In the genomic region with DNA sequence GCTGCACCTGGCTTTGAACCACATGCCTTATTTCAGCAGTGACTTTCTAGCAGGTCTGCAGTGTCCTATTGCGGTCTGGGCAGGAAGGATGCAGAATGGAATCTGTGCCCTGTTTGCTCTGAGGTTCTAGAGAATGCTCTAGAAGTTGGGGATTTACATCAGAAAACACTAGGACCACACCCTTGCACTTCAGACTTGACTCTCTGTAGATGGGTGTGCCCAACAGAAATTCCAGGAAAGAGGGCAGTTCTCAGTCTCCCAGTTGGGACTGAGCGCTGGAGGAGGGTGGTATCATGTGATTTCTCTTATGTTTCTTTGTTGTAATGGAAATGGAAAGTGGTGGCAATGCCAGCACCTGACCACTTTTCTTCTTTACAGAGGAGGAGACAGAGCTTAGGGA, we compare ENCODE assay signal across 22 mouse cellular contexts. TPM values are rescaled to one million over a fixed set of nuclear protein-coding genes. Genes with fewer than 3 reads are reported as not detected.
DNase-seq lines count a peak whose midpoint lies in the region; ATAC-seq and TF ChIP-seq lines count a peak whose summit lies in the region.
"Had no signal": no experiment of that assay in that cellular context is flagged by ENCODE, and none has a peak within 500 bp of the region (broad histone marks: within the 10 kb centered on the region; RNA-seq: fewer than 3 reads in every experiment).

No protein-coding gene starts in this region.

- no peak for TF ChIP-seq CTCF in small intestine, adult 2 months (IDR thresholded peaks at IDR 0.05; ENCODE audit: extremely low read depth, insufficient read length, insufficient replicate concordance, low read depth, low read length)

- H3K4me3 ChIP-seq in heart, embryonic 10.5 days: no peak overlapping the region
- H3K4me3 ChIP-seq in ES-E14 (ENCODE audit: insufficient read depth in 1 of 2, low read depth in 1 of 2, low read length in 2 of 2, poor library complexity in 1 of 2, severe bottlenecking in 1 of 2): no peak overlapping the region
- no peak overlapping the region for H3K4me3 ChIP-seq in intestine, embryonic 16.5 days (ENCODE audit: low read length)
- no peak overlapping the region for H3K4me3 ChIP-seq in small intestine, adult 2 months (ENCODE audit: low read depth, low read length)
- H3K4me3 ChIP-seq: heart, adult 2 months; hindbrain, embryonic 13.5 days; kidney, embryonic 15.5 days; midbrain, embryonic 12.5 days; neural tube, embryonic 12.5 days had no signal

- ATAC-seq in intestine, embryonic 16.5 days: peak; percentile 56
- ATAC-seq: CD4-positive, CD25-positive, alpha-beta regulatory T cell, adult 4 months; forebrain, embryonic 14.5 days; inflammation-experienced regulatory T-cells, adult 6 months had no signal

- H3K4me2 ChIP-seq in intestine, embryonic 16.5 days (ENCODE audit: low read depth, low read length): no peak overlapping the region
- H3K4me2 ChIP-seq: hindbrain, embryonic 13.5 days; kidney, embryonic 15.5 days; midbrain, embryonic 12.5 days; neural tube, embryonic 12.5 days had no signal

- no peaks in the 10 kb centered on the region for H3K36me3 ChIP-seq in heart, embryonic 10.5 days
- H3K36me3 ChIP-seq in ES-E14 (ENCODE audit: control insufficient read depth, insufficient read depth, low read length, poor library complexity, severe bottlenecking): no peaks in the 10 kb centered on the region
- no peaks in the 10 kb centered on the region for H3K36me3 ChIP-seq in intestine, embryonic 16.5 days (ENCODE audit: control insufficient read depth, insufficient read depth, low read length)
- H3K36me3 ChIP-seq in small intestine, adult 2 months (ENCODE audit: control insufficient read depth, insufficient read depth, low read length): no peaks in the 10 kb centered on the region
- H3K36me3 ChIP-seq: hindbrain, embryonic 13.5 days; kidney, embryonic 15.5 days; midbrain, embryonic 12.5 days; neural tube, embryonic 12.5 days had no signal

- in situ Hi-C loops in ES-E14 (cut with MboI; ENCODE audit: low sequenced_read_pairs in 2 of 2, unreplicated experiment in 2 of 2): no loop called here

- no peak overlapping the region for H3K9ac ChIP-seq in ES-E14 (ENCODE audit: insufficient read depth, low read depth, low read length, poor library complexity, severe bottlenecking)
- no peak overlapping the region for H3K9ac ChIP-seq in intestine, embryonic 16.5 days (ENCODE audit: low read depth, low read length)
- H3K9ac ChIP-seq: hindbrain, embryonic 13.5 days; kidney, embryonic 15.5 days; midbrain, embryonic 12.5 days; neural tube, embryonic 12.5 days had no signal

- no peaks in the 10 kb centered on the region for H3K27me3 ChIP-seq in heart, embryonic 10.5 days (ENCODE audit: insufficient read depth, poor library complexity, severe bottlenecking)
- no peaks in the 10 kb centered on the region for H3K27me3 ChIP-seq in intestine, embryonic 16.5 days (replicated peaks; ENCODE audit: control insufficient read depth, insufficient read depth, low read length)
- no peaks in the 10 kb centered on the region for H3K27me3 ChIP-seq in small intestine, adult 2 months (ENCODE audit: control insufficient read depth, insufficient read depth, low read length)
- H3K27me3 ChIP-seq: kidney, embryonic 15.5 days had no signal

- WGBS in heart, embryonic 10.5 days: 84% methylated on average over 2 of the region's 2 CpGs
- WGBS in intestine, embryonic 16.5 days: 80% methylated on average over 2 of the region's 2 CpGs
- WGBS in small intestine, adult 2 months: 40% methylated on average over 2 of the region's 2 CpGs

- H3K27ac ChIP-seq in heart, embryonic 10.5 days: 0 out of 2 replicates have a peak overlapping the region, but pooled peaks have one; percentile 49
- H3K27ac ChIP-seq in ES-E14 (ENCODE audit: insufficient read depth, low read depth, low read length, poor library complexity, severe bottlenecking): peak overlapping the region; percentile 100
- peak overlapping the region; percentile 55 for H3K27ac ChIP-seq in intestine, embryonic 16.5 days (ENCODE audit: low read length)
- peak overlapping the region; percentile 56 for H3K27ac ChIP-seq in small intestine, adult 2 months (ENCODE audit: insufficient read depth, low read depth, low read length)
- H3K27ac ChIP-seq: heart, adult 2 months; hindbrain, embryonic 13.5 days; kidney, embryonic 15.5 days; midbrain, embryonic 12.5 days; neural tube, embryonic 12.5 days had no signal

- no peak for TF ChIP-seq POLR2A in small intestine, adult 2 months (IDR thresholded peaks at IDR 0.05; ENCODE audit: low read depth, low read length)

- peaks cover 50% of the 10 kb centered on the region for H3K4me1 ChIP-seq in heart, embryonic 10.5 days
- peaks cover 15 to 19% of the 10 kb centered on the region in 2 experiments for H3K4me1 ChIP-seq in ES-E14 (ENCODE audit: control insufficient read depth in 2 of 2, insufficient read depth in 2 of 2, low read length in 2 of 2, poor library complexity in 1 of 2)
- peaks cover 34% of the 10 kb centered on the region for H3K4me1 ChIP-seq in intestine, embryonic 16.5 days (ENCODE audit: control insufficient read depth, insufficient read depth, low read length)
- peaks cover 22% of the 10 kb centered on the region for H3K4me1 ChIP-seq in small intestine, adult 2 months (ENCODE audit: control insufficient read depth, insufficient read depth, insufficient read length, low read length)

- H3K9me3 ChIP-seq in heart, embryonic 10.5 days: no peaks in the 10 kb centered on the region
- H3K9me3 ChIP-seq in ES-E14 (ENCODE audit: control insufficient read depth, insufficient read depth, low read depth, low read length): no peaks in the 10 kb centered on the region
- no peaks in the 10 kb centered on the region for H3K9me3 ChIP-seq in intestine, embryonic 16.5 days (ENCODE audit: control insufficient read depth, low read length)
- H3K9me3 ChIP-seq: hindbrain, embryonic 13.5 days; kidney, embryonic 15.5 days; midbrain, embryonic 12.5 days; neural tube, embryonic 12.5 days had no signal

- DNase-seq in heart, embryonic 10.5 days (ENCODE audit: low spot score): no peak
- DNase-seq in heart, adult 9 months (ENCODE audit: low spot score in 2 of 2): no peak
- peak; percentile 88 for DNase-seq in ES-E14 (ENCODE audit: low read depth, low spot score)
- DNase-seq in right cerebral cortex, postnatal 10 days (ENCODE audit: low spot score in 2 of 2): no peak
- DNase-seq in cerebellum, postnatal 36 days: no peak
- DNase-seq: adrenal gland, postnatal 14 days; cerebellum, adult 11-12 months; cerebellum, postnatal 25 days; gastrocnemius, postnatal 14 days; heart, adult 2 months; liver; lung, adult 18-20 months; thymus, postnatal 14 days had no signal

TF ChIP-seq in ES-E14, 5 proteins besides CTCF, POLR2A, EP300 and RAD21:
- TF ChIP-seq HCFC1 (IDR thresholded peaks at IDR 0.05; ENCODE audit: borderline replicate concordance, insufficient read depth, low read length): no peak
- no peak for TF ChIP-seq ZC3H11A (IDR thresholded peaks at IDR 0.05; ENCODE audit: borderline replicate concordance, low read depth, low read length)
- TF ChIP-seq CHD2 (IDR thresholded peaks at IDR 0.05; ENCODE audit: low read depth, low read length): no peak
- TF ChIP-seq ZNF384 (IDR thresholded peaks at IDR 0.05; ENCODE audit: low read depth, low read length): no peak
- no peak for TF ChIP-seq MAFK (IDR thresholded peaks at IDR 0.05; ENCODE audit: insufficient read depth, low read depth, low read length)

RNA-seq across cellular contexts. Expression of a gene that starts 1.7 kb away (rescaled TPM):
- polyA plus RNA-seq in heart, embryonic 10.5 days (2016; fragmentation: Nextera tagmentation; extraction: Ambion mirVana): 94.7 and 103 TPM in 2 replicates
- total RNA-seq in ES-E14 (2012; rRNA removed): 102 and 164 TPM in 2 replicates
- 68.4 and 76.3 TPM in 2 replicates for polyA plus RNA-seq in intestine, embryonic 16.5 days (2015; fragmentation: Nextera tagmentation; extraction: Ambion mirVana)
- polyA plus RNA-seq in small intestine, adult 2 months (2012; rRNA removed): 35.8 and 75.6 TPM in 2 replicates

Comparison
In these comparisons a context has a peak if more than half of its experiments do, and no peak if none do; other contexts are left out.
1. H3K27ac ChIP-seq: peak in every context shown above with its lines; median percentile 100 in ES-E14; 56 in small intestine, adult 2 months; 55 in intestine, embryonic 16.5 days; 49 in heart, embryonic 10.5 days.